11 mouse cellular contexts compared by ENCODE assay signal in genomic region chr15:78014046-78014445, GRCm38 (mm10).
"Had no signal": no experiment of that assay in that cellular context is flagged by ENCODE, and none has a peak within 500 bp of the region (broad histone marks: within the 10 kb centered on the region; RNA-seq: fewer than 3 reads in every experiment).

No protein-coding gene starts in this region.

- H3K4me1 ChIP-seq: limb, embryonic 13.5 days; midbrain, embryonic 13.5 days; stomach, embryonic 15.5 days had no signal

- H3K9ac ChIP-seq: limb, embryonic 13.5 days; liver, embryonic 14.5 days; midbrain, embryonic 13.5 days; stomach, embryonic 15.5 days had no signal

- H3K4me2 ChIP-seq: limb, embryonic 13.5 days; midbrain, embryonic 13.5 days; stomach, embryonic 15.5 days had no signal

- H3K27me3 ChIP-seq: midbrain, embryonic 13.5 days; stomach, embryonic 15.5 days had no signal

- H3K27ac ChIP-seq: kidney, postnatal 0 days; layer of hippocampus, adult 2 months; limb, embryonic 13.5 days; liver, embryonic 14.5 days; midbrain, embryonic 13.5 days; stomach, embryonic 15.5 days had no signal

- H3K4me3 ChIP-seq: layer of hippocampus, adult 2 months; limb, embryonic 13.5 days; midbrain, embryonic 13.5 days; stomach, embryonic 15.5 days had no signal

- ATAC-seq: midbrain, embryonic 13.5 days had no signal

- H3K36me3 ChIP-seq: limb, embryonic 13.5 days; midbrain, embryonic 13.5 days; stomach, embryonic 15.5 days had no signal

- H3K9me3 ChIP-seq: limb, embryonic 13.5 days; midbrain, embryonic 13.5 days; stomach, embryonic 15.5 days had no signal

- DNase-seq: kidney, postnatal 36 days; left cerebral cortex, postnatal 4 days; lung, adult 18-20 months; right cerebral cortex, postnatal 14 days; thymus, postnatal 36 days had no signal
